Mouse (Mus musculus) CD4-positive, CD25-positive, alpha-beta regulatory T cell, adult 4 months (primary cell): ENCODE results near the gene Hsd17b6. TPM values are rescaled to one million over a fixed set of nuclear protein-coding genes. Genes with fewer than 3 reads are reported as not detected.

Experiments used
- polyA plus RNA-seq, 2 experiments: library from polyadenylated mRNA; unstranded; fragments of 100-300 nt; shearing (Covaris generic); gene quantifications; one replicate each; pipeline ENCODE4 v1.2.1; 2017

The Hsd17b6 gene
- polyA plus RNA-seq, 2 experiments from 2014 or later: not detected

Other genes starting within 250 kb of the Hsd17b6 start
- under 1 TPM in 1 of 2 experiments, not detected in 1; 0.27 TPM for gene Rdh1, start 247.9 kb downstream of the Hsd17b6 start, polyA plus RNA-seq
- gene Rdh16f1, start 247.8 kb downstream of the Hsd17b6 start, polyA plus RNA-seq: under 1 TPM in 1 of 2 experiments, not detected in 1; 0.40 TPM
- gene Rdh9, start 231.2 kb downstream of the Hsd17b6 start, polyA plus RNA-seq: 1 to 10 TPM in 1 of 2 experiments, not detected in 1; 1.5 TPM
- gene Rdh16, start 206.5 kb downstream of the Hsd17b6 start, polyA plus RNA-seq: not detected
- gene Rdh19, start 157.7 kb downstream of the Hsd17b6 start, polyA plus RNA-seq: not detected
- gene Rdh16f2, start 141.1 kb downstream of the Hsd17b6 start, polyA plus RNA-seq: not detected
- gene Rdh7, start 118.8 kb downstream of the Hsd17b6 start, polyA plus RNA-seq: not detected
- not detected for gene Sdr9c7, start 109.1 kb downstream of the Hsd17b6 start, polyA plus RNA-seq
- 10 to 100 TPM; 18.9 to 20.2 TPM for gene Prim1, start 7.6 kb upstream of the Hsd17b6 start, polyA plus RNA-seq
- gene Naca, start 28.0 kb upstream of the Hsd17b6 start, polyA plus RNA-seq: 100 to 1,000 TPM; 957 to 1,000 TPM
- 100 to 1,000 TPM; 234 to 353 TPM for gene Ptges3, start 51.3 kb upstream of the Hsd17b6 start, polyA plus RNA-seq
- 100 to 1,000 TPM; 455 to 512 TPM for gene Atp5b, start 75.7 kb upstream of the Hsd17b6 start, polyA plus RNA-seq
- gene Baz2a, start 84.0 kb upstream of the Hsd17b6 start, polyA plus RNA-seq: 10 to 100 TPM; 50.9 to 75.4 TPM
- 10 to 100 TPM; 24.9 to 31.7 TPM for gene Rbms2, start 172.7 kb upstream of the Hsd17b6 start, polyA plus RNA-seq
- gene Gls2, start 186.8 kb upstream of the Hsd17b6 start, polyA plus RNA-seq: under 1 TPM in 1 of 2 experiments, not detected in 1; 0.32 TPM
- 10 to 100 TPM; 12.2 to 19.6 TPM for gene Spryd4, start 204.2 kb upstream of the Hsd17b6 start, polyA plus RNA-seq
- gene Mip, start 218.2 kb upstream of the Hsd17b6 start, polyA plus RNA-seq: not detected
- 10 to 100 TPM; 28.0 to 42.5 TPM for gene Timeless, start 224.5 kb upstream of the Hsd17b6 start, polyA plus RNA-seq
- gene Apon, start 246.5 kb upstream of the Hsd17b6 start, polyA plus RNA-seq: not detected